Mouse (Mus musculus) E14TG2a.4 (cell line): ENCODE data around the gene Bsg.

Source experiments
- CTCF ChIP-seq: conservative IDR thresholded peaks from 2 replicates; pipeline ENCODE4 v1.5.1; 2014; ENCODE audit warnings: low read length
- POU5F1 ChIP-seq: IDR thresholded peaks from 2 replicates; pipeline ENCODE4 v1.6.1; 2014; ENCODE audit warnings: low read length, borderline replicate concordance

- TF ChIP-seq CTCF (peak; percentile 67), POU5F1 (no peak)
Observed at GRCm38 (mm10) chr10:79726090-79726489, 21.8 kb downstream of the Bsg start.
